Mouse (Mus musculus) skeletal muscle tissue, postnatal 0 days (tissue): ENCODE results near the gene Nudt7. TPM values are rescaled to one million over a fixed set of nuclear protein-coding genes. Genes with fewer than 3 reads are reported as not detected.

Experiments used
- polyA plus RNA-seq: library from polyadenylated mRNA; unstranded; fragments of >200 nt; fragmentation: Nextera tagmentation; extraction: Ambion mirVana; gene quantifications from 2 replicates; pipeline ENCODE4 v1.2.1, GENCODE M21; 2015

Gene Nudt7
- 26.8 and 27.4 TPM in 2 replicates for polyA plus RNA-seq

GRCm38 (mm10) chr8:114133510-114134362 lies at the start of gene Nudt7:
Nudt7 (plus strand) TSS chr8:114133557.

Other genes with a start within 250 kb of the Nudt7 start
- gene Vat1l, start 72.1 kb downstream of the Nudt7 start, polyA plus RNA-seq = 0.63 and 0.74 TPM in 2 replicates